Mouse (Mus musculus) common myeloid progenitor, adult 5-6 weeks (primary cell): ENCODE data around the gene Sgsm2. TPM values are rescaled to one million over a fixed set of nuclear protein-coding genes. Genes with fewer than 3 reads are reported as not detected.
"Not testable (repeated sequence)": the region's sequence is repeated elsewhere in the genome, so short reads cannot be mapped to it uniquely, and the experiment has no call there.

ENCODE experiments used
- ATAC-seq: replicated peaks from 2 replicates; pipeline ENCODE4 v1.8.0; 2016; ENCODE audit warnings: low read depth, mild to moderate bottlenecking, moderate TSS enrichment, inconsistent platforms; ENCODE audit not compliant: poor library complexity, severe bottlenecking
- total RNA-seq: library from RNA; stranded (forward); fragments of 200-1000, 187-1606 nt; gene quantifications from 2 replicates; pipeline ENCODE4 v1.2.3, GENCODE M21; 2017

The Sgsm2 gene
- total RNA-seq, 1 experiment from 2014 or later, result 8.2 TPM

- ATAC-seq, result no peak
Measured at GRCm38 (mm10) chr11:74831191-74831605, 65.7 kb downstream of the Sgsm2 start.

- ATAC-seq, result peak; percentile 55
Measured at GRCm38 (mm10) chr11:74830256-74831161, 66.4 kb downstream of the Sgsm2 start, which contains the start of gene Mnt. Mnt (plus strand) TSS chr11:74830920.

GRCm38 (mm10) chr11:74829812-74830211 lies 67.0 kb downstream of the Sgsm2 start:
- ATAC-seq, result peak; percentile 39

GRCm38 (mm10) chr11:74828965-74829550 lies 67.8 kb downstream of the Sgsm2 start:
- no peak for ATAC-seq

GRCm38 (mm10) chr11:74828404-74828931 lies 68.4 kb downstream of the Sgsm2 start:
- ATAC-seq, result no peak

GRCm38 (mm10) chr11:74827791-74828403 lies 69.0 kb downstream of the Sgsm2 start:
- no peak for ATAC-seq

- ATAC-seq, result no peak
Measured at GRCm38 (mm10) chr11:74826702-74827101, 70.2 kb downstream of the Sgsm2 start.

GRCm38 (mm10) chr11:74826151-74826550 lies 70.7 kb downstream of the Sgsm2 start:
- no peak for ATAC-seq

GRCm38 (mm10) chr11:74822746-74823440 lies 74.0 kb downstream of the Sgsm2 start:
- no peak for ATAC-seq

GRCm38 (mm10) chr11:74821463-74821862 lies 75.4 kb downstream of the Sgsm2 start:
- ATAC-seq, result peak; percentile 45; the same call in 1 of the 2 replicates

- no peak for ATAC-seq
Measured at GRCm38 (mm10) chr11:74820921-74821320, 75.9 kb downstream of the Sgsm2 start.

GRCm38 (mm10) chr11:74815795-74816194 lies 81.1 kb downstream of the Sgsm2 start:
- no peak for ATAC-seq

GRCm38 (mm10) chr11:74811538-74811937 lies 85.3 kb downstream of the Sgsm2 start:
- no peak for ATAC-seq

- ATAC-seq, result not testable (repeated sequence)
Measured at GRCm38 (mm10) chr11:74811027-74811426, 85.8 kb downstream of the Sgsm2 start.

GRCm38 (mm10) chr11:74810134-74810533 lies 86.7 kb downstream of the Sgsm2 start:
- no peak for ATAC-seq

- no peak for ATAC-seq
Measured at GRCm38 (mm10) chr11:74808251-74808853, 88.5 kb downstream of the Sgsm2 start.

- ATAC-seq, result no peak
Measured at GRCm38 (mm10) chr11:74807246-74807882, 89.5 kb downstream of the Sgsm2 start.

GRCm38 (mm10) chr11:74804081-74804627 lies 92.7 kb downstream of the Sgsm2 start:
- no peak for ATAC-seq

GRCm38 (mm10) chr11:74800658-74801057 lies 96.2 kb downstream of the Sgsm2 start:
- no peak for ATAC-seq
